Mouse (Mus musculus): Measurements from ENCODE around the gene Rrp36. TPM values are rescaled to one million over a fixed set of nuclear protein-coding genes. Genes with fewer than 3 reads are reported as not detected.

Gene Rrp36
- polyA plus RNA-seq, 1 experiment from 2014 or later, result 44.7 TPM

- H3K4me1 ChIP-seq (replicated peaks; ENCODE audit: control insufficient read depth, insufficient read depth, low read length), result peaks cover 35% of the 10 kb centered on the region
- peak within 1 kb of the TSS; percentile 88 for H3K4me2 ChIP-seq (replicated peaks)
- WGBS, result 1% methylated on average over 48 of the region's 48 CpGs
- peak within 1 kb of the TSS; percentile 94 for H3K9ac ChIP-seq
- peak within 1 kb of the TSS; percentile 93 for H3K27ac ChIP-seq
- ATAC-seq (ENCODE audit: low FRiP score), result peak; percentile 96
- no peaks in the 10 kb centered on the region; the same call in 1 of the 2 replicates for H3K36me3 ChIP-seq (replicated peaks; ENCODE audit: control insufficient read depth, insufficient read depth)
- H3K9me3 ChIP-seq (ENCODE audit: control insufficient read depth, low read length), result no peaks in the 10 kb centered on the region
- no peaks in the 10 kb centered on the region for H3K27me3 ChIP-seq (ENCODE audit: control insufficient read depth, insufficient read depth, low read length)
- peak; percentile 98 for DNase-seq (ENCODE audit: low spot score)
- H3K4me3 ChIP-seq (replicated peaks; ENCODE audit: low read length), result peak within 1 kb of the TSS; percentile 88
These were observed 31.0 kb upstream of the Rrp36 start, which contains the start of gene Ppp2r5d for GRCm38 (mm10) chr17:46704887-46705835. Gene Ppp2r5d, minus strand, starts transcription at chr17:46705111.

GRCm38 (mm10) chr17:46703971-46704886, 30.1 kb upstream of the Rrp36 start:
- Histone ChIP-seq H3K27me3 (ENCODE audit: control insufficient read depth, insufficient read depth, low read length) (no peaks in the 10 kb centered on the region), H3K36me3 (replicated peaks; ENCODE audit: control insufficient read depth, insufficient read depth) (peaks cover 5% of the 10 kb centered on the region; the same call in 1 of the 2 replicates), H3K9ac (peak overlapping the region; percentile 94), H3K4me1 (replicated peaks; ENCODE audit: control insufficient read depth, insufficient read depth, low read length) (peaks cover 35% of the 10 kb centered on the region), H3K9me3 (ENCODE audit: control insufficient read depth, low read length) (no peaks in the 10 kb centered on the region), H3K4me3 (replicated peaks; ENCODE audit: low read length) (peak overlapping the region; percentile 88), H3K4me2 (replicated peaks) (peak overlapping the region; percentile 88), H3K27ac (peak overlapping the region; percentile 93)
- 5% methylated on average over 34 of the region's 41 CpGs for WGBS
- DNase-seq (ENCODE audit: low spot score) (no peak), ATAC-seq (ENCODE audit: low FRiP score) (peak; percentile 61)

GRCm38 (mm10) chr17:46702506-46702905, 28.4 kb upstream of the Rrp36 start:
- H3K9ac ChIP-seq, result peak overlapping the region; percentile 94

GRCm38 (mm10) chr17:46702100-46702499, 27.9 kb upstream of the Rrp36 start:
- ATAC-seq (ENCODE audit: low FRiP score), result no peak
- Histone ChIP-seq H3K36me3 (replicated peaks; ENCODE audit: control insufficient read depth, insufficient read depth) (peaks cover 20% of the 10 kb centered on the region; the same call in 1 of the 2 replicates), H3K4me2 (replicated peaks) (no peak overlapping the region), H3K9me3 (ENCODE audit: control insufficient read depth, low read length) (no peaks in the 10 kb centered on the region), H3K27me3 (ENCODE audit: control insufficient read depth, insufficient read depth, low read length) (no peaks in the 10 kb centered on the region), H3K4me3 (replicated peaks; ENCODE audit: low read length) (no peak overlapping the region), H3K27ac (no peak overlapping the region), H3K9ac (no peak overlapping the region), H3K4me1 (replicated peaks; ENCODE audit: control insufficient read depth, insufficient read depth, low read length) (peaks cover 35% of the 10 kb centered on the region)
- no peak for DNase-seq (ENCODE audit: low spot score)
- WGBS, result 90% methylated on average over 12 of the region's 12 CpGs

More at GRCm38 (mm10) chr17:46702506-46702905, 28.4 kb upstream of the Rrp36 start:
- no peak for ATAC-seq (ENCODE audit: low FRiP score)
- WGBS, result 91% methylated on average over 5 of the region's 5 CpGs
- no peak for DNase-seq (ENCODE audit: low spot score)
- H3K4me2 ChIP-seq (replicated peaks), result peak overlapping the region; percentile 88
- H3K4me1 ChIP-seq (replicated peaks; ENCODE audit: control insufficient read depth, insufficient read depth, low read length), result peaks cover 35% of the 10 kb centered on the region
- H3K36me3 ChIP-seq (replicated peaks; ENCODE audit: control insufficient read depth, insufficient read depth), result peaks cover 20% of the 10 kb centered on the region; the same call in 1 of the 2 replicates
- no peaks in the 10 kb centered on the region for H3K9me3 ChIP-seq (ENCODE audit: control insufficient read depth, low read length)
- no peak overlapping the region for H3K27ac ChIP-seq
- no peak overlapping the region for H3K4me3 ChIP-seq (replicated peaks; ENCODE audit: low read length)
- H3K27me3 ChIP-seq (ENCODE audit: control insufficient read depth, insufficient read depth, low read length), result no peaks in the 10 kb centered on the region

GRCm38 (mm10) chr17:46701489-46701888, 27.3 kb upstream of the Rrp36 start:
- H3K4me1 ChIP-seq (replicated peaks; ENCODE audit: control insufficient read depth, insufficient read depth, low read length), result peaks cover 35% of the 10 kb centered on the region
- H3K27me3 ChIP-seq (ENCODE audit: control insufficient read depth, insufficient read depth, low read length), result no peaks in the 10 kb centered on the region
- 79% methylated on average over 12 of the region's 12 CpGs for WGBS
- H3K4me3 ChIP-seq (replicated peaks; ENCODE audit: low read length), result no peak overlapping the region
- H3K9ac ChIP-seq, result 0 out of 2 replicates have a peak overlapping the region, but pooled peaks have one; percentile 11
- no peaks in the 10 kb centered on the region for H3K9me3 ChIP-seq (ENCODE audit: control insufficient read depth, low read length)
- DNase-seq (ENCODE audit: low spot score) (no peak), ATAC-seq (ENCODE audit: low FRiP score) (no peak)
- 0 out of 2 replicates have a peak overlapping the region, but pooled peaks have one; percentile 1 for H3K27ac ChIP-seq
- H3K36me3 ChIP-seq (replicated peaks; ENCODE audit: control insufficient read depth, insufficient read depth), result peaks cover 20% of the 10 kb centered on the region; the same call in 1 of the 2 replicates
- H3K4me2 ChIP-seq (replicated peaks), result no peak overlapping the region; the same call in none of the 2 replicates

GRCm38 (mm10) chr17:46699912-46700311, 25.8 kb upstream of the Rrp36 start:
- no peak for DNase-seq (ENCODE audit: low spot score)
- Histone ChIP-seq H3K36me3 (replicated peaks; ENCODE audit: control insufficient read depth, insufficient read depth) (peaks cover 25% of the 10 kb centered on the region; the same call in 1 of the 2 replicates), H3K27ac (no peak overlapping the region), H3K9ac (no peak overlapping the region), H3K27me3 (ENCODE audit: control insufficient read depth, insufficient read depth, low read length) (no peaks in the 10 kb centered on the region), H3K4me3 (replicated peaks; ENCODE audit: low read length) (no peak overlapping the region), H3K4me1 (replicated peaks; ENCODE audit: control insufficient read depth, insufficient read depth, low read length) (peaks cover 27% of the 10 kb centered on the region), H3K4me2 (replicated peaks) (no peak overlapping the region), H3K9me3 (ENCODE audit: control insufficient read depth, low read length) (no peaks in the 10 kb centered on the region)
- no peak for ATAC-seq (ENCODE audit: low FRiP score)
- WGBS, result 90% methylated on average over 3 of the region's 3 CpGs

GRCm38 (mm10) chr17:46699245-46699644, 25.1 kb upstream of the Rrp36 start:
- Histone ChIP-seq H3K4me3 (replicated peaks; ENCODE audit: low read length) (no peak overlapping the region), H3K4me2 (replicated peaks) (no peak overlapping the region), H3K9me3 (ENCODE audit: control insufficient read depth, low read length) (no peaks in the 10 kb centered on the region), H3K27me3 (ENCODE audit: control insufficient read depth, insufficient read depth, low read length) (no peaks in the 10 kb centered on the region), H3K4me1 (replicated peaks; ENCODE audit: control insufficient read depth, insufficient read depth, low read length) (peaks cover 27% of the 10 kb centered on the region), H3K36me3 (replicated peaks; ENCODE audit: control insufficient read depth, insufficient read depth) (peaks cover 25% of the 10 kb centered on the region; the same call in 1 of the 2 replicates), H3K27ac (no peak overlapping the region), H3K9ac (no peak overlapping the region)
- no peak for DNase-seq (ENCODE audit: low spot score)
- no peak for ATAC-seq (ENCODE audit: low FRiP score)
- 83% methylated on average over 5 of the region's 5 CpGs for WGBS

GRCm38 (mm10) chr17:46698515-46698914, 24.4 kb upstream of the Rrp36 start:
- Histone ChIP-seq H3K4me2 (replicated peaks) (no peak overlapping the region), H3K27ac (no peak overlapping the region), H3K36me3 (replicated peaks; ENCODE audit: control insufficient read depth, insufficient read depth) (peaks cover 27% of the 10 kb centered on the region; the same call in 1 of the 2 replicates), H3K4me3 (replicated peaks; ENCODE audit: low read length) (no peak overlapping the region), H3K27me3 (ENCODE audit: control insufficient read depth, insufficient read depth, low read length) (no peaks in the 10 kb centered on the region), H3K9me3 (ENCODE audit: control insufficient read depth, low read length) (no peaks in the 10 kb centered on the region), H3K4me1 (replicated peaks; ENCODE audit: control insufficient read depth, insufficient read depth, low read length) (peaks cover 21% of the 10 kb centered on the region), H3K9ac (no peak overlapping the region)
- WGBS, result 92% methylated on average over 6 of the region's 6 CpGs
- ATAC-seq (ENCODE audit: low FRiP score), result no peak
- no peak for DNase-seq (ENCODE audit: low spot score)

Measured in hindbrain, embryonic 14.5 days (tissue).